Mouse (Mus musculus): Measurements from ENCODE around the gene Nxph1.

- TF ChIP-seq CTCF (IDR thresholded peaks at IDR 0.05; ENCODE audit: low read depth): no peak
- no peak for TF ChIP-seq EP300 (optimal IDR thresholded peaks at IDR 0.05)
Observed at GRCm38 (mm10) chr6:9149791-9150190, 201.6 kb downstream of the Nxph1 start.
